Mouse (Mus musculus) forebrain, embryonic 13.5 days (tissue): Measurements from ENCODE around the gene 1110008L16Rik. TPM values are rescaled to one million over a fixed set of nuclear protein-coding genes. Genes with fewer than 3 reads are reported as not detected.
"Not testable (repeated sequence)": the region's sequence is repeated elsewhere in the genome, so short reads cannot be mapped to it uniquely, and the experiment has no call there.

Source experiments
- ATAC-seq: fragments of 200-750 bp; cut with Nextera tagmentation; 2 replicates; pipeline ENCODE4 v1.8.0; 2017
- H3K27ac ChIP-seq: fragments of 300-500 bp; sonication (generic); 2 replicates; pipeline ENCODE4 v1.5.1; 2015; ENCODE audit warnings: inconsistent platforms, mild to moderate bottlenecking, moderate library complexity
- H3K27me3 ChIP-seq: fragments of 300-500 bp; sonication (generic); 2 replicates; pipeline ENCODE4 v1.6.1; 2015; ENCODE audit warnings: mild to moderate bottlenecking, inconsistent platforms
- H3K36me3 ChIP-seq: fragments of 300-500 bp; sonication (generic); 2 replicates; pipeline ENCODE4 v1.6.1; 2015; ENCODE audit warnings: mild to moderate bottlenecking, inconsistent platforms; ENCODE audit not compliant: poor library complexity, severe bottlenecking
- H3K4me1 ChIP-seq: fragments of 300-500 bp; sonication (generic); 2 replicates; pipeline ENCODE4 v1.6.1; 2015; ENCODE audit warnings: inconsistent platforms
- H3K4me2 ChIP-seq: fragments of 300-500 bp; sonication (generic); 2 replicates; pipeline ENCODE4 v1.6.1; 2015; ENCODE audit warnings: inconsistent platforms, mild to moderate bottlenecking, moderate library complexity
- H3K4me3 ChIP-seq: fragments of 300-500 bp; sonication (generic); 2 replicates; pipeline ENCODE4 v1.5.1; 2015; ENCODE audit warnings: mild to moderate bottlenecking, inconsistent platforms
- H3K9ac ChIP-seq: fragments of 300-500 bp; sonication (generic); 2 replicates; pipeline ENCODE4 v1.6.1; 2015; ENCODE audit warnings: mild to moderate bottlenecking, inconsistent platforms
- H3K9me3 ChIP-seq: fragments of 300-500 bp; sonication (generic); replicated peaks from 2 replicates; pipeline ENCODE4 v1.6.1; 2016; ENCODE audit warnings: inconsistent platforms
- WGBS: fragments of 180-500 bp; shearing (Covaris S2); methylation state at CpG from one replicate; pipeline ENCODE4 v1.1.7; 2015; 5-methylcytosine and 5-hydroxymethylcytosine counted together
- polyA plus RNA-seq: library from polyadenylated mRNA; unstranded; fragments of >200 nt; fragmentation: Nextera tagmentation; extraction: Ambion mirVana; gene quantifications from 2 replicates; pipeline ENCODE4 v1.2.1, GENCODE M21; 2015

1110008L16Rik gene
- polyA plus RNA-seq, result 8.9 and 12.3 TPM in 2 replicates

GRCm38 (mm10) chr12:55299336-55299735 is at the start of gene 1110008L16Rik:
1110008L16Rik (plus strand) TSS chr12:55299577.
- ATAC-seq, result no peak
- 90% methylated on average over 5 of the region's 5 CpGs for WGBS
- no peak within 1 kb of the TSS for H3K4me3 ChIP-seq
- no peaks in the 10 kb centered on the region for H3K9me3 ChIP-seq
- no peak within 1 kb of the TSS for H3K27ac ChIP-seq
- no peak within 1 kb of the TSS for H3K4me2 ChIP-seq
- H3K4me1 ChIP-seq, result peaks cover 33% of the 10 kb centered on the region
- H3K9ac ChIP-seq, result no peak within 1 kb of the TSS; the same call in 1 of the 2 replicates
- no peaks in the 10 kb centered on the region for H3K27me3 ChIP-seq
- peaks cover 45% of the 10 kb centered on the region for H3K36me3 ChIP-seq

GRCm38 (mm10) chr12:55261950-55262349 is 37.4 kb upstream of the 1110008L16Rik start:
- not testable (repeated sequence) for H3K4me2 ChIP-seq, H3K27ac ChIP-seq, H3K9me3 ChIP-seq, H3K4me1 ChIP-seq, H3K4me3 ChIP-seq, ATAC-seq, H3K9ac ChIP-seq, H3K27me3 ChIP-seq
- peaks cover 21% of the 10 kb centered on the region for H3K36me3 ChIP-seq
- no CpG with 5 or more reads among the region's 8 CpGs for WGBS

GRCm38 (mm10) chr12:55263385-55263784 is 36.0 kb upstream of the 1110008L16Rik start:
- not testable (repeated sequence) for H3K27me3 ChIP-seq, H3K4me2 ChIP-seq, H3K9ac ChIP-seq, ATAC-seq, H3K27ac ChIP-seq, H3K4me3 ChIP-seq, H3K36me3 ChIP-seq, H3K4me1 ChIP-seq, H3K9me3 ChIP-seq
- no CpG with 5 or more reads among the region's 5 CpGs for WGBS

GRCm38 (mm10) chr12:55272243-55272642 is 27.1 kb upstream of the 1110008L16Rik start:
- Histone ChIP-seq H3K4me2 (no peak overlapping the region), H3K9me3 (no peaks in the 10 kb centered on the region), H3K27ac (no peak overlapping the region), H3K4me1 (no peaks in the 10 kb centered on the region), H3K9ac (no peak overlapping the region), H3K36me3 (no peaks in the 10 kb centered on the region), H3K27me3 (no peaks in the 10 kb centered on the region), H3K4me3 (no peak overlapping the region)
- 82% methylated on average over 3 of the region's 3 CpGs for WGBS
- ATAC-seq, result no peak

- not testable (repeated sequence) for H3K27me3 ChIP-seq, H3K4me2 ChIP-seq, H3K4me1 ChIP-seq, ATAC-seq, H3K9ac ChIP-seq, H3K27ac ChIP-seq, H3K4me3 ChIP-seq, H3K9me3 ChIP-seq, H3K36me3 ChIP-seq
- 92% methylated on average over 4 of the region's 6 CpGs for WGBS
These were observed 21.8 kb upstream of the 1110008L16Rik start for GRCm38 (mm10) chr12:55277583-55277982.

GRCm38 (mm10) chr12:55298112-55298511 is 1.3 kb upstream of the 1110008L16Rik start:
- H3K4me1 ChIP-seq, result peaks cover 24% of the 10 kb centered on the region
- no peak overlapping the region for H3K4me3 ChIP-seq
- peaks cover 55% of the 10 kb centered on the region for H3K36me3 ChIP-seq
- H3K9ac ChIP-seq, result no peak overlapping the region
- H3K4me2 ChIP-seq, result no peak overlapping the region
- no peaks in the 10 kb centered on the region for H3K27me3 ChIP-seq
- H3K9me3 ChIP-seq, result no peaks in the 10 kb centered on the region
- no peak for ATAC-seq
- 93% methylated on average over 9 of the region's 9 CpGs for WGBS
- no peak overlapping the region for H3K27ac ChIP-seq

GRCm38 (mm10) chr12:55300820-55301351 is 1.5 kb downstream of the 1110008L16Rik start:
- Histone ChIP-seq H3K4me1 (peaks cover 33% of the 10 kb centered on the region), H3K36me3 (peaks cover 32% of the 10 kb centered on the region), H3K27me3 (no peaks in the 10 kb centered on the region), H3K4me3 (peak overlapping the region; percentile 71), H3K9ac (peak overlapping the region; percentile 80; the same call in 1 of the 2 replicates), H3K9me3 (no peaks in the 10 kb centered on the region), H3K4me2 (peak overlapping the region; percentile 70), H3K27ac (no peak overlapping the region)
- ATAC-seq, result no peak
- whole genome bisulfite sequencing, result 87% methylated on average over 3 of the region's 3 CpGs

- peak overlapping the region; percentile 88 for H3K27ac ChIP-seq
- H3K4me3 ChIP-seq, result peak overlapping the region; percentile 71
- WGBS, result 46% methylated on average over 11 of the region's 11 CpGs
- ATAC-seq, result no peak
- H3K9me3 ChIP-seq, result no peaks in the 10 kb centered on the region
- no peaks in the 10 kb centered on the region for H3K27me3 ChIP-seq
- peaks cover 32% of the 10 kb centered on the region for H3K36me3 ChIP-seq
- peak overlapping the region; percentile 70 for H3K4me2 ChIP-seq
- peaks cover 33% of the 10 kb centered on the region for H3K4me1 ChIP-seq
- peak overlapping the region; percentile 80 for H3K9ac ChIP-seq
These were observed 2.3 kb downstream of the 1110008L16Rik start for GRCm38 (mm10) chr12:55301472-55302300.

GRCm38 (mm10) chr12:55302485-55303441 is 3.4 kb downstream of the 1110008L16Rik start, which contains the start of gene Ppp2r3c:
Ppp2r3c (minus strand) TSS chr12:55302998.
- under 1% methylated on average over 55 of the region's 55 CpGs for WGBS

GRCm38 (mm10) chr12:55306371-55306770 is 7.0 kb downstream of the 1110008L16Rik start:
- Histone ChIP-seq H3K36me3 (peaks cover 18% of the 10 kb centered on the region), H3K27me3 (no peaks in the 10 kb centered on the region), H3K27ac (no peak overlapping the region), H3K9me3 (no peaks in the 10 kb centered on the region), H3K9ac (no peak overlapping the region), H3K4me1 (peaks cover 19% of the 10 kb centered on the region), H3K4me2 (no peak overlapping the region), H3K4me3 (no peak overlapping the region)
- 95% methylated on average over 4 of the region's 4 CpGs for WGBS
- ATAC-seq, result no peak

More at GRCm38 (mm10) chr12:55302485-55303441, 3.4 kb downstream of the 1110008L16Rik start, which contains the start of gene Ppp2r3c:
- peak within 1 kb of the TSS; percentile 70 for H3K4me2 ChIP-seq
- peak within 1 kb of the TSS; percentile 71 for H3K4me3 ChIP-seq
- peak within 1 kb of the TSS; percentile 80 for H3K9ac ChIP-seq
- peak within 1 kb of the TSS; percentile 88 for H3K27ac ChIP-seq
- peaks cover 22% of the 10 kb centered on the region for H3K36me3 ChIP-seq
- H3K4me1 ChIP-seq, result peaks cover 34% of the 10 kb centered on the region
- ATAC-seq, result peak; percentile 96
- no peaks in the 10 kb centered on the region for H3K9me3 ChIP-seq
- H3K27me3 ChIP-seq, result no peaks in the 10 kb centered on the region

GRCm38 (mm10) chr12:55307566-55307965 is 8.2 kb downstream of the 1110008L16Rik start:
- Histone ChIP-seq H3K9ac (no peak overlapping the region), H3K27ac (no peak overlapping the region), H3K4me2 (peak overlapping the region; percentile 9; the same call in 1 of the 2 replicates), H3K9me3 (no peaks in the 10 kb centered on the region), H3K4me1 (peaks cover 13% of the 10 kb centered on the region), H3K27me3 (no peaks in the 10 kb centered on the region), H3K36me3 (peaks cover 20% of the 10 kb centered on the region), H3K4me3 (no peak overlapping the region)
- WGBS, result 62% methylated on average over 6 of the region's 6 CpGs
- ATAC-seq, result no peak
